Mouse (Mus musculus): ENCODE results near the gene Clcc1. TPM values are rescaled to one million over a fixed set of nuclear protein-coding genes. Genes with fewer than 3 reads are reported as not detected.
"Not testable (repeated sequence)": the region's sequence is repeated elsewhere in the genome, so short reads cannot be mapped to it uniquely, and the experiment has no call there.

Clcc1 gene
- total RNA-seq (2021) = 10 to 100 TPM; 29.6 to 33.2 TPM
- long read RNA-seq, partial matches to known transcripts = 2 of 21 reads
- long read RNA-seq, other reads (novel, unspliced or antisense) = 17 of 21 reads

GRCm38 (mm10) chr3:108653710-108654379, at the start of gene Clcc1:
TSS of gene Clcc1 (plus strand) at chr3:108653913.
- DNase-seq (ENCODE audit: low spot score in 2 of 2) = peak; percentile 90 to 97

GRCm38 (mm10) chr3:108608906-108609305, 44.8 kb upstream of the Clcc1 start:
- no peak for DNase-seq (ENCODE audit: low spot score in 2 of 2)

GRCm38 (mm10) chr3:108634761-108635160, 19.0 kb upstream of the Clcc1 start:
- no peak for DNase-seq (ENCODE audit: low spot score in 2 of 2)

GRCm38 (mm10) chr3:108639412-108639811, 14.3 kb upstream of the Clcc1 start:
- no peak for DNase-seq (ENCODE audit: low spot score in 2 of 2)

GRCm38 (mm10) chr3:108640998-108641397, 12.7 kb upstream of the Clcc1 start:
- DNase-seq (ENCODE audit: low spot score in 2 of 2) = no peak

- DNase-seq (ENCODE audit: low spot score in 2 of 2) = no peak
Measured at GRCm38 (mm10) chr3:108644856-108645255, 8.9 kb upstream of the Clcc1 start.

GRCm38 (mm10) chr3:108646036-108646435, 7.7 kb upstream of the Clcc1 start:
- peak; percentile 39 to 71 for DNase-seq (ENCODE audit: low spot score in 2 of 2)

- DNase-seq (ENCODE audit: low spot score in 2 of 2) = not testable (repeated sequence)
Measured at GRCm38 (mm10) chr3:108647681-108648080, 6.0 kb upstream of the Clcc1 start.

GRCm38 (mm10) chr3:108652866-108653642, 659 bp upstream of the Clcc1 start:
- no peak for DNase-seq (ENCODE audit: low spot score in 2 of 2)

- no peak for DNase-seq (ENCODE audit: low spot score in 2 of 2)
Measured at GRCm38 (mm10) chr3:108654566-108654965, 853 bp downstream of the Clcc1 start.

GRCm38 (mm10) chr3:108655486-108655885, 1.8 kb downstream of the Clcc1 start:
- DNase-seq (ENCODE audit: low spot score in 2 of 2) = no peak

- no peak for DNase-seq (ENCODE audit: low spot score in 2 of 2)
Measured at GRCm38 (mm10) chr3:108658612-108659011, 4.9 kb downstream of the Clcc1 start.

GRCm38 (mm10) chr3:108660941-108661340, 7.2 kb downstream of the Clcc1 start:
- no peak for DNase-seq (ENCODE audit: low spot score in 2 of 2)

GRCm38 (mm10) chr3:108676616-108677015, 22.9 kb downstream of the Clcc1 start:
- DNase-seq (ENCODE audit: low spot score in 2 of 2) = no peak

- no peak for DNase-seq (ENCODE audit: low spot score in 2 of 2)
Measured at GRCm38 (mm10) chr3:108681004-108681403, 27.3 kb downstream of the Clcc1 start.

GRCm38 (mm10) chr3:108683597-108683996, 29.9 kb downstream of the Clcc1 start:
- not testable (repeated sequence) for DNase-seq (ENCODE audit: low spot score in 2 of 2)

GRCm38 (mm10) chr3:108685701-108686100, 32.0 kb downstream of the Clcc1 start:
- DNase-seq (ENCODE audit: low spot score in 2 of 2) = no peak

GRCm38 (mm10) chr3:108689015-108689441, 35.3 kb downstream of the Clcc1 start:
- DNase-seq (ENCODE audit: low spot score in 2 of 2) = no peak

GRCm38 (mm10) chr3:108689446-108689845, 35.7 kb downstream of the Clcc1 start:
- no peak for DNase-seq (ENCODE audit: low spot score in 2 of 2)

GRCm38 (mm10) chr3:108689979-108690378, 36.3 kb downstream of the Clcc1 start:
- DNase-seq (ENCODE audit: low spot score in 2 of 2) = peak in 1 of 2 experiments; percentile 28

- DNase-seq (ENCODE audit: low spot score in 2 of 2) = no peak
Measured at GRCm38 (mm10) chr3:108694321-108694720, 40.6 kb downstream of the Clcc1 start.

GRCm38 (mm10) chr3:108698662-108699061, 44.9 kb downstream of the Clcc1 start:
- no peak for DNase-seq (ENCODE audit: low spot score in 2 of 2)
